Mouse (Mus musculus) T-helper 1 cell (primary cell): Measurements from ENCODE around the gene Hmga2.

Experiments used
- in situ Hi-C: fragments of 300-600 bp; cut with MboI, MseI; formaldehyde crosslinking; loops from one replicate; pipeline ENCODE4 v1.15.1; 2025; ENCODE audit warnings: high pct_unique_total_duplicates

Gene Hmga2

GRCm38 (mm10) chr10:120426086-120426610 lies 50.1 kb downstream of the Hmga2 start:
- in situ Hi-C loops = loop anchor here (10.0 kb wide), 1 partner anchor 1041 kb away; no protein-coding TSS in a partner anchor

GRCm38 (mm10) chr10:120424015-120424414 lies 52.3 kb downstream of the Hmga2 start:
- in situ Hi-C loops = loop anchor here (10.0 kb wide), 1 partner anchor 1039 kb away; no protein-coding TSS in a partner anchor

- in situ Hi-C loops = loop anchor here (10.0 kb wide), 1 partner anchor 1038 kb away; no protein-coding TSS in a partner anchor
Observed at GRCm38 (mm10) chr10:120423256-120423655, 53.0 kb downstream of the Hmga2 start.

GRCm38 (mm10) chr10:120422820-120423219 lies 53.4 kb downstream of the Hmga2 start:
- in situ Hi-C loops = loop anchor here (10.0 kb wide), 1 partner anchor 1038 kb away; no protein-coding TSS in a partner anchor

- in situ Hi-C loops = loop anchor here (10.0 kb wide), 1 partner anchor 1037 kb away; no protein-coding TSS in a partner anchor
Observed at GRCm38 (mm10) chr10:120422050-120422449, 54.2 kb downstream of the Hmga2 start.

- in situ Hi-C loops = loop anchor here (10.0 kb wide), 1 partner anchor 1036 kb away; no protein-coding TSS in a partner anchor
Observed at GRCm38 (mm10) chr10:120420971-120421629, 55.2 kb downstream of the Hmga2 start.

GRCm38 (mm10) chr10:120418738-120419523 lies 57.3 kb downstream of the Hmga2 start:
- in situ Hi-C loops = no loop called here

- in situ Hi-C loops = no loop called here
Observed at GRCm38 (mm10) chr10:120418211-120418610, 58.1 kb downstream of the Hmga2 start.

GRCm38 (mm10) chr10:120417488-120418118 lies 58.7 kb downstream of the Hmga2 start:
- in situ Hi-C loops = no loop called here

- in situ Hi-C loops = no loop called here
Observed at GRCm38 (mm10) chr10:120417116-120417487, 59.2 kb downstream of the Hmga2 start.

- in situ Hi-C loops = no loop called here
Observed at GRCm38 (mm10) chr10:120416628-120417027, 59.6 kb downstream of the Hmga2 start.

- in situ Hi-C loops = no loop called here
Observed at GRCm38 (mm10) chr10:120412215-120412614, 64.1 kb downstream of the Hmga2 start.

GRCm38 (mm10) chr10:120410958-120411357 lies 65.3 kb downstream of the Hmga2 start:
- in situ Hi-C loops = no loop called here

- in situ Hi-C loops = no loop called here
Observed at GRCm38 (mm10) chr10:120409131-120409530, 67.1 kb downstream of the Hmga2 start.

GRCm38 (mm10) chr10:120407230-120407629 lies 69.0 kb downstream of the Hmga2 start:
- in situ Hi-C loops = no loop called here

GRCm38 (mm10) chr10:120406038-120406437 lies 70.2 kb downstream of the Hmga2 start:
- in situ Hi-C loops = no loop called here

GRCm38 (mm10) chr10:120405322-120405721 lies 70.9 kb downstream of the Hmga2 start:
- in situ Hi-C loops = no loop called here

- in situ Hi-C loops = no loop called here
Observed at GRCm38 (mm10) chr10:120402966-120403365, 73.3 kb downstream of the Hmga2 start.

- in situ Hi-C loops = no loop called here
Observed at GRCm38 (mm10) chr10:120401787-120402186, 74.5 kb downstream of the Hmga2 start.

GRCm38 (mm10) chr10:120399846-120400510 lies 76.3 kb downstream of the Hmga2 start:
- in situ Hi-C loops = no loop called here

GRCm38 (mm10) chr10:120398745-120399144 lies 77.5 kb downstream of the Hmga2 start:
- in situ Hi-C loops = no loop called here
